Mouse (Mus musculus) CH12.LX (cell line): ENCODE results near the gene Camk2n1. TPM values are rescaled to one million over a fixed set of nuclear protein-coding genes. Genes with fewer than 3 reads are reported as not detected.

ENCODE experiments used
- DNase-seq: peaks from one replicate; pipeline ENCODE4 v3.0.0-alpha.2; 2013; ENCODE audit errors: extremely low read depth
- H3K27ac ChIP-seq: 2 replicates; pipeline ENCODE4 v1.5.1; 2012; ENCODE audit warnings: low read depth, mild to moderate bottlenecking, control low read depth, moderate library complexity; ENCODE audit not compliant: insufficient read depth
- H3K27me3 ChIP-seq: replicated peaks from 2 replicates; pipeline ENCODE3; 2012; ENCODE audit warnings: inconsistent platforms
- H3K36me3 ChIP-seq, 2 experiments: replicated peaks in 1 of 2; 2 replicates each; pipeline versions ENCODE3 to v1.6.1; 2012; ENCODE audit warnings: inconsistent platforms in 1 of 2, low read length in 1 of 2, mild to moderate bottlenecking in 1 of 2, mixed read lengths in 1 of 2, moderate library complexity in 1 of 2; ENCODE audit not compliant: control insufficient read depth in 1 of 2, insufficient read depth in 1 of 2
- H3K4me1 ChIP-seq, 2 experiments: 2 replicates each; pipeline ENCODE4 v1.6.1; 2012; ENCODE audit warnings: inconsistent platforms in 1 of 2, moderate library complexity in 1 of 2; ENCODE audit not compliant: insufficient read depth in 2 of 2, control insufficient read depth in 1 of 2
- H3K4me2 ChIP-seq: 2 replicates; pipeline ENCODE4 v1.6.1; 2012; ENCODE audit warnings: low read depth, mild to moderate bottlenecking, control low read depth; ENCODE audit not compliant: poor library complexity, insufficient read depth, severe bottlenecking
- H3K4me3 ChIP-seq, 3 experiments: fragments of 150-350 bp in 1 of 3; sonication (generic) in 1 of 3; replicated peaks in 1 of 3; 2 replicates each; pipeline versions ENCODE3 to v1.5.1; 2011 to 2012; ENCODE audit warnings: low read depth in 2 of 3, low read length in 2 of 3, mild to moderate bottlenecking in 2 of 3, moderate library complexity in 2 of 3, control low read depth in 1 of 3, improper control_type of control experiment in 1 of 3, inconsistent platforms in 1 of 3, mixed read lengths in 1 of 3; ENCODE audit not compliant: poor library complexity in 1 of 3
- H3K79me2 ChIP-seq: replicated peaks from 2 replicates; pipeline ENCODE4 v1.6.1; 2012; ENCODE audit warnings: mild to moderate bottlenecking, moderate library complexity; ENCODE audit not compliant: control insufficient read depth, poor library complexity, insufficient read depth, severe bottlenecking; ENCODE audit errors: extremely low read depth
- H3K9ac ChIP-seq: 2 replicates; pipeline ENCODE4 v1.6.1; 2012; ENCODE audit warnings: low read depth, mild to moderate bottlenecking, control low read depth, moderate library complexity; ENCODE audit not compliant: insufficient read depth
- H3K9me3 ChIP-seq: replicated peaks from 2 replicates; pipeline ENCODE3; 2012; ENCODE audit warnings: low read length, inconsistent platforms, mixed read lengths
- BHLHE40 ChIP-seq: IDR thresholded peaks from 2 replicates; pipeline ENCODE4 v1.6.1; 2011; ENCODE audit warnings: mild to moderate bottlenecking, low read depth, low read length, improper control_type of control experiment
- CHD1 ChIP-seq: IDR thresholded peaks from 2 replicates; pipeline ENCODE4 v1.6.1; 2012; ENCODE audit warnings: low read depth, low read length, improper control_type of control experiment, inconsistent platforms
- CTCF ChIP-seq, 2 experiments: IDR thresholded peaks in 1 of 2; conservative IDR thresholded peaks in 1 of 2; 2 replicates each; pipeline ENCODE4 v1.5.1; 2011 to 2012; ENCODE audit warnings: low read depth in 2 of 2, low read length in 2 of 2, improper control_type of control experiment in 1 of 2, inconsistent platforms in 1 of 2, mild to moderate bottlenecking in 1 of 2, moderate library complexity in 1 of 2
- E2F4 ChIP-seq: IDR thresholded peaks from 2 replicates; pipeline ENCODE4 v1.6.1; 2011; ENCODE audit warnings: low read depth, low read length, improper control_type of control experiment; ENCODE audit not compliant: insufficient replicate concordance
- ELF1 ChIP-seq: IDR thresholded peaks from 2 replicates; pipeline ENCODE4 v1.6.1; 2014; ENCODE audit warnings: low read depth, mild to moderate bottlenecking, inconsistent platforms, low read length, improper control_type of control experiment
- ETS1 ChIP-seq: conservative IDR thresholded peaks from 2 replicates; pipeline ENCODE4 v1.6.1; 2012; ENCODE audit warnings: low read depth, mild to moderate bottlenecking, inconsistent platforms, low read length, improper control_type of control experiment, moderate library complexity
- GABPA ChIP-seq: IDR thresholded peaks from 2 replicates; pipeline ENCODE4 v1.6.1; 2012; ENCODE audit warnings: low read depth, low read length, improper control_type of control experiment, inconsistent platforms; ENCODE audit not compliant: insufficient replicate concordance
- JUND ChIP-seq: conservative IDR thresholded peaks from 2 replicates; pipeline ENCODE4 v1.6.1; 2011; ENCODE audit warnings: low read depth, low read length, improper control_type of control experiment
- KAT2A ChIP-seq: IDR thresholded peaks from 2 replicates; pipeline ENCODE4 v1.6.1; 2012; ENCODE audit warnings: low read length, improper control_type of control experiment, inconsistent platforms; ENCODE audit not compliant: insufficient replicate concordance
- MAX ChIP-seq: IDR thresholded peaks from 2 replicates; pipeline ENCODE4 v1.6.1; 2011; ENCODE audit warnings: low read length, improper control_type of control experiment
- MAZ ChIP-seq: IDR thresholded peaks from 2 replicates; pipeline ENCODE4 v1.6.1; 2012; ENCODE audit warnings: low read depth, mild to moderate bottlenecking, inconsistent platforms, low read length, improper control_type of control experiment, moderate library complexity
- MEF2A ChIP-seq: IDR thresholded peaks from 2 replicates; pipeline ENCODE4 v1.6.1; 2014; ENCODE audit warnings: low read depth, mild to moderate bottlenecking, inconsistent platforms, low read length, improper control_type of control experiment, borderline replicate concordance
- MXI1 ChIP-seq: IDR thresholded peaks from 2 replicates; pipeline ENCODE4 v1.6.1; 2011; ENCODE audit warnings: mild to moderate bottlenecking, low read depth, low read length, improper control_type of control experiment
- MYC ChIP-seq: IDR thresholded peaks from 2 replicates; pipeline ENCODE4 v1.6.1; 2011; ENCODE audit warnings: low read depth, mild to moderate bottlenecking, improper control_type of control experiment, low read length
- NELFE ChIP-seq: IDR thresholded peaks from 2 replicates; pipeline ENCODE4 v1.6.1; 2011; ENCODE audit warnings: low read depth, low read length, improper control_type of control experiment
- NRF1 ChIP-seq: IDR thresholded peaks from 2 replicates; pipeline ENCODE4 v1.6.1; 2014; ENCODE audit warnings: low read depth, mild to moderate bottlenecking, inconsistent platforms, low read length, improper control_type of control experiment, moderate library complexity
- PAX5 ChIP-seq: IDR thresholded peaks from 2 replicates; pipeline ENCODE4 v1.6.1; 2012; ENCODE audit warnings: low read length, inconsistent platforms, mixed read lengths
- POLR2A ChIP-seq: IDR thresholded peaks from 2 replicates; pipeline ENCODE4 v1.6.1; 2011; ENCODE audit warnings: low read depth, mild to moderate bottlenecking, improper control_type of control experiment, low read length
- POLR2AphosphoS2 ChIP-seq: IDR thresholded peaks from 2 replicates; pipeline ENCODE4 v1.6.1; 2011; ENCODE audit warnings: low read depth, low read length, improper control_type of control experiment
- RAD21 ChIP-seq: IDR thresholded peaks from 2 replicates; pipeline ENCODE4 v1.6.1; 2011; ENCODE audit warnings: low read depth, mild to moderate bottlenecking, low read length, improper control_type of control experiment, moderate library complexity
- SMC3 ChIP-seq: IDR thresholded peaks from 2 replicates; pipeline ENCODE4 v1.6.1; 2011; ENCODE audit warnings: low read depth, low read length, improper control_type of control experiment
- TBP ChIP-seq: conservative IDR thresholded peaks from 2 replicates; pipeline ENCODE4 v1.6.1; 2011; ENCODE audit warnings: low read depth, low read length, improper control_type of control experiment
- TCF12 ChIP-seq: IDR thresholded peaks from 2 replicates; pipeline ENCODE4 v1.6.1; 2014; ENCODE audit warnings: low read depth, mild to moderate bottlenecking, inconsistent platforms, low read length, improper control_type of control experiment
- UBTF ChIP-seq: IDR thresholded peaks from 2 replicates; pipeline ENCODE4 v1.6.1; 2012; ENCODE audit warnings: low read depth, mild to moderate bottlenecking, inconsistent platforms, low read length, improper control_type of control experiment, moderate library complexity
- ZC3H11A ChIP-seq: IDR thresholded peaks from 2 replicates; pipeline ENCODE4 v1.6.1; 2012; ENCODE audit warnings: low read depth, mild to moderate bottlenecking, inconsistent platforms, low read length, improper control_type of control experiment
- ZNF384 ChIP-seq: IDR thresholded peaks from 2 replicates; pipeline ENCODE4 v1.6.1; 2012; ENCODE audit warnings: low read depth, low read length, improper control_type of control experiment, inconsistent platforms
- dilution Hi-C: fragments of 300-500 bp; cut with MboI; formaldehyde crosslinking; loops from 2 replicates; pipeline ENCODE4 v1.14.3; 2020; ENCODE audit warnings: low sequenced_read_pairs; ENCODE audit not compliant: extremely low pct_unique_long_range_greater_than_20kb, extremely low pct_ligation_motif_present
- in situ Hi-C: fragments of 300-500 bp; cut with MboI; formaldehyde crosslinking; loops from 3 replicates; pipeline ENCODE4 v1.14.3; 2019; ENCODE audit warnings: low sequenced_read_pairs, low pct_ligation_motif_present, low pct_unique_long_range_greater_than_20kb, mixed read lengths
- polyA plus RNA-seq: library from polyadenylated mRNA; unstranded; fragments of >175 nt; gene quantifications from 2 replicates; pipeline ENCODE4 v1.2.1, GENCODE M21; 2012; ENCODE audit warnings: low read depth; ENCODE audit not compliant: insufficient read length
- total RNA-seq, 2 experiments: library from RNA; depleted of rRNA; stranded (reverse); fragments of 300-350 nt in 1 of 2; fragments of >200 nt in 1 of 2; gene quantifications; 2 replicates each; pipeline ENCODE4 v1.2.3; 2012 to 2014

Camk2n1 gene
- total and polyA plus RNA-seq, 3 experiments: 0.13 TPM; not detected in 2

GRCm38 (mm10) chr4:138501048-138501447 lies 46.9 kb downstream of the Camk2n1 start:
- no peaks in the 10 kb centered on the region for H3K79me2 ChIP-seq
- H3K9ac ChIP-seq: no peak overlapping the region
- no peak overlapping the region for H3K4me3 ChIP-seq
- no peak overlapping the region for H3K27ac ChIP-seq
- H3K9me3 ChIP-seq: no peaks in the 10 kb centered on the region
- peaks cover 44% of the 10 kb centered on the region for H3K27me3 ChIP-seq
- H3K4me1 ChIP-seq: no peaks in the 10 kb centered on the region
- no peak for TF ChIP-seq MAX
- TF ChIP-seq MYC: no peak
- TF ChIP-seq CHD1: no peak
- TF ChIP-seq MEF2A: no peak
- TF ChIP-seq RAD21: no peak
- TF ChIP-seq ZC3H11A: no peak
- no peak for TF ChIP-seq POLR2AphosphoS2
- no peak for TF ChIP-seq TCF12
- TF ChIP-seq ELF1: no peak
- no peak for TF ChIP-seq MXI1
- TF ChIP-seq ZNF384: no peak
- TF ChIP-seq ETS1: no peak
- TF ChIP-seq NRF1: no peak
- no peak for TF ChIP-seq POLR2A
- TF ChIP-seq NELFE: no peak
- H3K36me3 ChIP-seq: no peaks in the 10 kb centered on the region
- in situ Hi-C loops: no loop called here
- dilution Hi-C loops: no loop called here
- DNase-seq: no peak
- H3K4me2 ChIP-seq: no peak overlapping the region

- Histone ChIP-seq H3K27me3 (peaks cover 59% of the 10 kb centered on the region), H3K4me2 (no peak overlapping the region), H3K9me3 (no peaks in the 10 kb centered on the region)
These were observed 50.6 kb downstream of the Camk2n1 start for GRCm38 (mm10) chr4:138504632-138505101.

More at GRCm38 (mm10) chr4:138504632-138505101, 50.6 kb downstream of the Camk2n1 start:
- Histone ChIP-seq H3K79me2 (no peaks in the 10 kb centered on the region), H3K9ac (no peak overlapping the region), H3K27ac (no peak overlapping the region), H3K4me3 (no peak overlapping the region), H3K4me1 (no peaks in the 10 kb centered on the region), H3K36me3 (no peaks in the 10 kb centered on the region)
- DNase-seq: no peak
- TF ChIP-seq NELFE (no peak), PAX5 (no peak), POLR2A (no peak), UBTF (no peak), E2F4 (no peak), SMC3 (no peak), BHLHE40 (no peak), KAT2A (no peak), CTCF (conservative IDR thresholded peaks at IDR 0.05 in 1 of 2, IDR thresholded peaks at IDR 0.05 in 1 of 2; ENCODE audit: low read depth in 2 of 2, low read length in 2 of 2) (no peak), ETS1 (no peak), TBP (no peak), ZC3H11A (no peak), GABPA (no peak), MAZ (no peak), JUND (no peak)
- in situ Hi-C loops: no loop called here
- dilution Hi-C loops: no loop called here
